Mouse (Mus musculus) limb, embryonic 11.5 days (tissue): ENCODE measurements at regions not wholly inside any gene's neighbourhood (a gene's known extent, or its start where the extent isn't known, plus 50 kb on each side); places are given as distances from the start of the nearest gene placed in this dataset.

Experiments
- ATAC-seq: fragments of 200-750 bp; cut with Nextera tagmentation; 2 replicates; pipeline ENCODE4 v1.8.0; 2017; ENCODE audit warnings: low read depth; ENCODE audit not compliant: insufficient number of reproducible peaks, low FRiP score, low TSS enrichment
- DNase-seq: peaks from one replicate; pipeline ENCODE4 v3.0.0-alpha.2; 2015; ENCODE audit warnings: low spot score
- H3K27ac ChIP-seq: fragments of 300-500 bp; sonication (generic); replicated peaks from 2 replicates; pipeline ENCODE4 v1.5.1; 2014; ENCODE audit warnings: low read depth, mild to moderate bottlenecking, low read length
- H3K27me3 ChIP-seq: fragments of 300-500 bp; sonication (generic); 2 replicates; pipeline ENCODE4 v1.6.1; 2014; ENCODE audit warnings: mild to moderate bottlenecking, low read length, mixed read lengths; ENCODE audit not compliant: control insufficient read depth, insufficient read depth
- H3K36me3 ChIP-seq: fragments of 300-500 bp; sonication (generic); 2 replicates; pipeline ENCODE4 v1.6.1; 2014; ENCODE audit warnings: mild to moderate bottlenecking, low read length, moderate library complexity, mixed read lengths; ENCODE audit not compliant: control insufficient read depth, insufficient read depth
- H3K4me1 ChIP-seq: fragments of 300-500 bp; sonication (generic); 2 replicates; pipeline ENCODE4 v1.6.1; 2014; ENCODE audit warnings: low read length, mixed read lengths; ENCODE audit not compliant: control insufficient read depth, insufficient read depth
- H3K4me2 ChIP-seq: fragments of 300-500 bp; sonication (generic); 2 replicates; pipeline ENCODE4 v1.6.1; 2014; ENCODE audit warnings: low read depth, mild to moderate bottlenecking, moderate library complexity; ENCODE audit not compliant: severe bottlenecking
- H3K4me3 ChIP-seq: fragments of 300-500 bp; sonication (generic); 2 replicates; pipeline ENCODE4 v1.5.1; 2014; ENCODE audit warnings: low read depth, low read length
- H3K9ac ChIP-seq: fragments of 300-500 bp; sonication (generic); 2 replicates; pipeline ENCODE4 v1.6.1; 2014; ENCODE audit warnings: mild to moderate bottlenecking, low read length
- H3K9me3 ChIP-seq: fragments of 300-500 bp; sonication (generic); 2 replicates; pipeline ENCODE4 v1.6.1; 2016; ENCODE audit warnings: low read length; ENCODE audit not compliant: control insufficient read depth
- WGBS: fragments of 180-500 bp; shearing (Covaris S2); extraction: QIAGEN DNeasy Blood & Tissue Kit; methylation state at CpG from one replicate; pipeline ENCODE4 v1.1.7; 2014; 5-methylcytosine and 5-hydroxymethylcytosine counted together

DNA sequence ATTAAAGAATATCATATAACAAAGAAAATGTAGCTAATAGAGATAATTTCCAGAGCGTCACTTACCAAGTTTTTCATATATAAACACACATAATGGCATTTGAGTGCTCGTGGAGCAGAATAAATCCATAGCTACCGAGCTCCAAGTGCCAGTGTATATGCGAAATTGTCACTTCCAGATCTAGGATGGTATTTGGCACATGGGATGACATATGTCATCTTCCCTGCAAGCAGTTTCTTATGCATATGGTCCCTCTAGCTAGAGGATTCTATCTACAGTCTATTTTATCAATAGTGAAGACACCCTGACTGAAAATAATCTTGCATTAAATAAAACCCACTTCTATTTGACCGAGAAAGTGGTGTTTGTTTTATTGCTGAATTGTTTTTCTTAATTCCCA is 109.6 kb upstream of the Cdh6 start:
- Histone ChIP-seq H3K4me2 (no peak overlapping the region), H3K36me3 (no peaks in the 10 kb centered on the region)
- 91% methylated on average over 5 of the region's 5 CpGs for WGBS

DNA sequence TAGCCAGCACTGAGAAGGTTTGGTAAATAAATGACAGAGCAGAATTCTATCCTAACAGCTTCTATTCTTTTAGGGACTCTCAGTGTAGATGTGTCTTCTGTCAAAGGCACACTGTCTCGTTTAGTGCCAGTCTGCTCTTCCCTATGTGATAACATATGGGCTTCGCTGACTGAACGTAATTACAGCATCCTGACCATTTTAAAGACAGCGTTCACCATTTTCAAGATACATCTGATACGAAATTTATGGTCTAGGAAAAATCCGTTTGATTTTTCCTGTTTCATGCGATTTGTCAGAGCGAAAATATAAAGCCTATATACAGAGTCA is 103.4 kb upstream of the Cdh6 start:
- no peak overlapping the region for H3K27ac ChIP-seq
- H3K4me3 ChIP-seq, result no peak overlapping the region
- no peaks in the 10 kb centered on the region for H3K27me3 ChIP-seq
- DNase-seq, result no peak
- no peak overlapping the region for H3K9ac ChIP-seq
- 89% methylated on average over 8 of the region's 8 CpGs for WGBS
- H3K36me3 ChIP-seq, result no peaks in the 10 kb centered on the region
- no peaks in the 10 kb centered on the region for H3K9me3 ChIP-seq
- ATAC-seq, result no peak
- no peaks in the 10 kb centered on the region for H3K4me1 ChIP-seq
- H3K4me2 ChIP-seq, result no peak overlapping the region

More for the DNA sequence above, 109.6 kb upstream of the Cdh6 start:
- Histone ChIP-seq H3K9me3 (no peaks in the 10 kb centered on the region), H3K4me3 (no peak overlapping the region), H3K4me1 (no peaks in the 10 kb centered on the region), H3K27me3 (no peaks in the 10 kb centered on the region), H3K27ac (no peak overlapping the region), H3K9ac (no peak overlapping the region)
- DNase-seq (no peak), ATAC-seq (no peak)

DNA sequence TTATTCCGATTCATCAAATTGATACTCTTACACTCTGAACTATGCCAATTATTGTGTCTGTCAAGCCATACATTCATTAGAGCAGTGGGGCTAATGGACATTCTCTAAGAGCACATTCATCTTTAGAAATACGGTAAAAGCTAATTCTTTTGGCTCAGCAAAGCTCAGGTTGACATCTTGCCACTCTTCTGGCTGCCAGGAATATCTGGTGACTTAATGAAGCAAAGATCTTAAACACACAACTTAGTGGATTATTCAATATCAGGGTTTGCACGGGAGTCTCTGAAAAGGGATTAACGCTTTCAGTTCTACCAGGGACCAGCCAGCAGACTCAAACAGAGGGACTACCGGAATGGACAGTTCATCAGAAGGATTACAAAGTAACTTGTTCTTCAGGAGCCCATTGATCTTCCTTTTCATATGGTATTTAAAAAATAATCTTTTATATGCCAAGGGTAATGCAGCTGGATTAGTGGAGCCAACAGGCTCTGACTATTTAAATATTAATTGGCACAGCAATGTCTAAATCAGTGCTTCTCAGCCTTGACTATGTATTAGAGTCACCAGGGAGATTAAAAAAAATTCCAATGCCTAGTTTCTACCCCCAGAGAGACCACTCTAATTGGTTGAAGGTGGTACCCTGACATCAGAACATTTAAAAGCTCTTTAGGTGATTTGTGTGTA is 102.9 kb upstream of the Cdh6 start:
- Histone ChIP-seq H3K27ac (no peak overlapping the region), H3K4me3 (no peak overlapping the region), H3K4me1 (no peaks in the 10 kb centered on the region), H3K4me2 (no peak overlapping the region), H3K36me3 (no peaks in the 10 kb centered on the region), H3K9me3 (no peaks in the 10 kb centered on the region), H3K9ac (no peak overlapping the region), H3K27me3 (no peaks in the 10 kb centered on the region)
- no peak for DNase-seq
- 91% methylated on average over 5 of the region's 5 CpGs for WGBS
- no peak for ATAC-seq

DNA sequence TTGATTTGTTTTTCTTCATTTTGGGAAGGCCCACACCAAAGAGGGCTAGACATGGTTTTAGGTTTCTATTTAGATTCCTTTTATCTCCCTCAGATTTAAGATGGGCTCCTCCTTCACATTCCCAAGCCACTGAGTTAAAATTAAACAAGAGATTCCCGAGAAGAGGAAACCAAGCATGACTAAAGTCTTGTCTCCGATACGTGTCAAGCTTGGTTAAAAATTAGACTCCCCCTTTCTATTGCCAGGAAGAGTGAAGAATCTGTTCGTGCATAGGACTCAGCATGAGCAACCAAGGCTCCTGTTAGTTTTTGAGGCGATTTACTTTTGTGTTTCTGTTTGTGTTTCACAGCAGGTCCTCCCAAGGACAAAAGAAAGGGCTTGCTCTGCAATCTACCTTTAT is 101.9 kb upstream of the Cdh6 start:
- no peak for DNase-seq
- Histone ChIP-seq H3K4me2 (no peak overlapping the region), H3K27ac (no peak overlapping the region), H3K9ac (no peak overlapping the region), H3K4me1 (no peaks in the 10 kb centered on the region), H3K36me3 (no peaks in the 10 kb centered on the region), H3K4me3 (no peak overlapping the region), H3K9me3 (no peaks in the 10 kb centered on the region), H3K27me3 (no peaks in the 10 kb centered on the region)
- ATAC-seq, result no peak
- WGBS, result 74% methylated on average over 5 of the region's 5 CpGs

DNA sequence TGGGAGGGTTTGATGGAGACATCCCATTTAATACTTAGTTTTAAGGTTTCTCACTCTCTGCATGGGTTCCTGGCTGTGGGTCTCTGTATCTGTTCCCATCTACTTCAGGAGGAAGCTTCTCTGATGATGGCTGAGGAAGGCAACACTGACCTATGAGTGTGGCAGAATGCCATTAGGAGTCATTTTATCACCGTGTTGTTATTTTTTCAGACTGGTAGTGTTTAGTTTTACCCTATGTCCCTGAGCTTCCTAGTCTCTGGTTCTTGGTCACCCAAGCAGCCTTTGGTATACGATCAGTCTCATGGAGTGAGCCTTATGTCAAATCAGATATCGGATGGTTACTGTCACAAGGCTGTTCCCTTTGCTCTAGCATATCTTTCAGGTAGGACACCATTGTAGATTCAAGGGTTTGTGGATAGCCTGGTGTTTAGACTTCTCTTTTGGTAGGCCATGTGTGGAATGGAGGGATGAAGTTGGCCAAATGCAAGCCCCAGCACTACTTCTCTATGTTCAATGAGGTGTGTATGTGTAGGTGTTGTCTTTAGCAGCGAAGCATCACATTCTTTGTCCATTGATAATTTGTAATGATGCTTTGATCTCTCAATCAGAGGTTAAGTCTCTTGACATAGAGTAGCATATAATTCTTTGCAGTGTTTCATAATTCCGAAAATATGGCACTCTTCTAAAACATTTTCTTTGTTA is 101.0 kb upstream of the Cdh6 start:
- ATAC-seq, result no peak
- WGBS, result 90% methylated on average over 5 of the region's 5 CpGs
- no peak overlapping the region for H3K27ac ChIP-seq

DNA sequence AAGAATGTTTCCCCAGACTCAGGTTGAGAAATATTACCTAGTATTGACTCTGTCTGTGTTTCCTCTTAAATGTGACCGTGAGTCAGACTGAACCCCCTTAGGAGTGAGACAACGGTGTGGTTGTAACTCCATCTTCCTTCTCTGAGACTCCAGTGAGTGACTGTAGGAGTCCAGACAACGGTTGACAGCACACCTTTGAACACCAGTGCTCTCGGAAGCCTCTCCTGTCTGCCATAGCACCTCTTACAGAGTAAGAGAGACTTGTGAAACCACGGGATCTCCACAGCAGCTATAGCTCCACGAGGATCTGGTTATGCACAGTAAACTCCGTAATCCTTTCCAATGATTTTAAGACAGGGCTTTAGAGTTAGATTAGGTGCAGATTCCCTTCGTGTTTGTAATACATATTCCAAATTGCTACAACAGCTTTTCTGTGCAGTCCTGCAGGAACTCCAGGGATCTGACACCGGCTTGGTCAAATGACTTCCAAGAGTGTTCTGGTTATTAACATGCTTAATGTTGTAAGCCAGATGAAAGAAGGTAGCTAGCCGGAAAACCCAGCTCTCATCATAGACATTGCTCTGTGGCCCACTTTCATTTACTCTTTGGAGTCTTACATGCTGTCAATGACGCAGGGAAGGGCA is 72.7 kb upstream of the Cdh6 start:
- H3K27ac ChIP-seq, result no peak overlapping the region
- H3K9me3 ChIP-seq, result no peaks in the 10 kb centered on the region
- no peaks in the 10 kb centered on the region for H3K4me1 ChIP-seq
- no peak overlapping the region for H3K9ac ChIP-seq
- no peaks in the 10 kb centered on the region for H3K36me3 ChIP-seq
- DNase-seq, result no peak
- no peak overlapping the region for H3K4me2 ChIP-seq
- no peaks in the 10 kb centered on the region for H3K27me3 ChIP-seq
- 85% methylated on average over 11 of the region's 11 CpGs for WGBS
- H3K4me3 ChIP-seq, result no peak overlapping the region
- ATAC-seq, result no peak

More for the DNA sequence above, 101.0 kb upstream of the Cdh6 start:
- Histone ChIP-seq H3K27me3 (no peaks in the 10 kb centered on the region), H3K4me3 (no peak overlapping the region), H3K4me2 (no peak overlapping the region), H3K4me1 (no peaks in the 10 kb centered on the region), H3K9ac (no peak overlapping the region), H3K36me3 (no peaks in the 10 kb centered on the region), H3K9me3 (no peaks in the 10 kb centered on the region)
- no peak for DNase-seq

DNA sequence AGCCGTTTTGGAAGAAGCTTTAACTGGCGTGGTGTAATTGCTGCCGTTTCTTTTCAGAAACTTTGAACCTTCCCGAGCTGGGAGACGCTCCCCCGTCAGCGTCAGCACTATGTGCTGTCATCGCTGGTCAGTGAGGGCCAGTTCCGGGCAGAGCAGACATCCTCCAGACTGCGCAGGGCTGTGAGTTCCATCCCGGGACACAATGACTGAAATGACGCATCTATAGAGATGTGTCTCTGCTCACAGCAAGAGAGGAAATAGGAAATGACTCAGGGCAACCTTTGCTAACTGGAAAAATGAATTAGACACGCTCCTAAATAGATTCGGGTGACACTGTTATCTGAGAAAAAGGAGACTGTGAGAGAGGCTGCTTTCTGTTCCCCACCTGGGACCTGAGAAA is 70.8 kb upstream of the Cdh6 start:
- H3K9me3 ChIP-seq, result no peaks in the 10 kb centered on the region
- H3K9ac ChIP-seq, result no peak overlapping the region
- DNase-seq (no peak), ATAC-seq (no peak)
- no peak overlapping the region for H3K27ac ChIP-seq
- H3K36me3 ChIP-seq, result no peaks in the 10 kb centered on the region
- H3K4me2 ChIP-seq, result no peak overlapping the region
- H3K27me3 ChIP-seq, result no peaks in the 10 kb centered on the region
- no peaks in the 10 kb centered on the region for H3K4me1 ChIP-seq
- H3K4me3 ChIP-seq, result no peak overlapping the region
- 50% methylated on average over 14 of the region's 14 CpGs for WGBS

DNA sequence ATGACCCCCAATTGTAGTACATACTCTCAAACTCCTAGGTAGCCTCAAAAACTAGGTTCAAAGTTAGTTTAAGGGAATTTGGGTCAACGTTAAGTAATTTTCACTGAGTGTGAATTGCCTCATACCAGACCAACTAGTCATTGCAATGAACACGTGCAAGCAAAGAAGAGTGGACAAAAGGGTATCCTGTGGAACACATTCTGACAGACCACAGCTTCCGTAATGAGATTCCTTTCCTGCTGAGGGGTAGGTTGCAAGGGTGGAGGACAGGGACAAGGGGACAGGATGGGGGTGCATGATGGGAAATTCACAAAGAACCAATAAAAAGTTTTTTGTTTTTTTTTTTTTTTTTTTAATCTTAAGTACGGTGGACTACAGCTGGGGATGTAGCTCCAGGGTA is 70.1 kb upstream of the Cdh6 start:
- Histone ChIP-seq H3K4me2 (no peak overlapping the region), H3K27me3 (no peaks in the 10 kb centered on the region), H3K27ac (no peak overlapping the region), H3K9ac (no peak overlapping the region), H3K4me3 (no peak overlapping the region), H3K4me1 (no peaks in the 10 kb centered on the region), H3K9me3 (no peaks in the 10 kb centered on the region), H3K36me3 (no peaks in the 10 kb centered on the region)
- no peak for ATAC-seq
- WGBS, result 87% methylated on average over 4 of the region's 4 CpGs
- no peak for DNase-seq
